Mouse (Mus musculus) activated CD4-positive, CD25-positive, alpha-beta regulatory T cell, adult 4 months (primary cell): Measurements from ENCODE around the gene Efna3. TPM values are rescaled to one million over a fixed set of nuclear protein-coding genes. Genes with fewer than 3 reads are reported as not detected.

Experiments
- ATAC-seq: one replicate; pipeline ENCODE4 v1.8.0; 2017
- polyA plus RNA-seq, 2 experiments: library from polyadenylated mRNA; unstranded; fragments of 100-300 nt; shearing (Covaris generic); gene quantifications; one replicate each; pipeline ENCODE4 v1.2.1; 2017

The Efna3 gene
- polyA plus RNA-seq, 2 experiments from 2014 or later = not detected

GRCm38 (mm10) chr3:89315930-89316831 is 6.6 kb downstream of the Efna3 start:
- no peak for ATAC-seq

- no peak for ATAC-seq
These were observed 7.4 kb downstream of the Efna3 start for GRCm38 (mm10) chr3:89315195-89315929.

GRCm38 (mm10) chr3:89314791-89315190 is 8.0 kb downstream of the Efna3 start:
- no peak for ATAC-seq

GRCm38 (mm10) chr3:89314340-89314739 is 8.4 kb downstream of the Efna3 start:
- ATAC-seq = no peak

- peak; percentile 68 for ATAC-seq
These were observed 14.7 kb downstream of the Efna3 start for GRCm38 (mm10) chr3:89308089-89308488.

GRCm38 (mm10) chr3:89305551-89306325 is 17.0 kb downstream of the Efna3 start:
- ATAC-seq = no peak

- no peak for ATAC-seq
These were observed 17.7 kb downstream of the Efna3 start for GRCm38 (mm10) chr3:89305105-89305504.

GRCm38 (mm10) chr3:89304440-89304839 is 18.3 kb downstream of the Efna3 start:
- no peak for ATAC-seq

GRCm38 (mm10) chr3:89300514-89300913 is 22.3 kb downstream of the Efna3 start:
- no peak for ATAC-seq

GRCm38 (mm10) chr3:89300071-89300470 is 22.7 kb downstream of the Efna3 start:
- ATAC-seq = no peak

- peak; percentile 65 for ATAC-seq
These were observed 23.3 kb downstream of the Efna3 start for GRCm38 (mm10) chr3:89299499-89299898.

GRCm38 (mm10) chr3:89298908-89299307 is 23.9 kb downstream of the Efna3 start:
- no peak for ATAC-seq

GRCm38 (mm10) chr3:89296761-89297396 is 25.9 kb downstream of the Efna3 start:
- no peak for ATAC-seq

GRCm38 (mm10) chr3:89295685-89296230 is 27.0 kb downstream of the Efna3 start:
- no peak for ATAC-seq

- no peak for ATAC-seq
These were observed 28.6 kb downstream of the Efna3 start for GRCm38 (mm10) chr3:89294195-89294594.

GRCm38 (mm10) chr3:89293247-89293918 is 29.4 kb downstream of the Efna3 start:
- no peak for ATAC-seq

GRCm38 (mm10) chr3:89292303-89292702 is 30.5 kb downstream of the Efna3 start:
- no peak for ATAC-seq

- no peak for ATAC-seq
These were observed 30.9 kb downstream of the Efna3 start for GRCm38 (mm10) chr3:89291874-89292273.

GRCm38 (mm10) chr3:89288503-89288928 is 34.2 kb downstream of the Efna3 start:
- no peak for ATAC-seq

GRCm38 (mm10) chr3:89287286-89287685 is 35.5 kb downstream of the Efna3 start:
- no peak for ATAC-seq

- ATAC-seq = no peak
These were observed 37.2 kb downstream of the Efna3 start for GRCm38 (mm10) chr3:89285526-89285925.
